Mouse (Mus musculus) forelimb bud, embryonic 11.5 days (tissue): Measurements from ENCODE around the gene Tenm4.

Experiments used
- DNase-seq: peaks from one replicate; pipeline ENCODE4 v3.0.0-alpha.2; 2012; ENCODE audit warnings: low read depth, low spot score

Gene Tenm4

DNA sequence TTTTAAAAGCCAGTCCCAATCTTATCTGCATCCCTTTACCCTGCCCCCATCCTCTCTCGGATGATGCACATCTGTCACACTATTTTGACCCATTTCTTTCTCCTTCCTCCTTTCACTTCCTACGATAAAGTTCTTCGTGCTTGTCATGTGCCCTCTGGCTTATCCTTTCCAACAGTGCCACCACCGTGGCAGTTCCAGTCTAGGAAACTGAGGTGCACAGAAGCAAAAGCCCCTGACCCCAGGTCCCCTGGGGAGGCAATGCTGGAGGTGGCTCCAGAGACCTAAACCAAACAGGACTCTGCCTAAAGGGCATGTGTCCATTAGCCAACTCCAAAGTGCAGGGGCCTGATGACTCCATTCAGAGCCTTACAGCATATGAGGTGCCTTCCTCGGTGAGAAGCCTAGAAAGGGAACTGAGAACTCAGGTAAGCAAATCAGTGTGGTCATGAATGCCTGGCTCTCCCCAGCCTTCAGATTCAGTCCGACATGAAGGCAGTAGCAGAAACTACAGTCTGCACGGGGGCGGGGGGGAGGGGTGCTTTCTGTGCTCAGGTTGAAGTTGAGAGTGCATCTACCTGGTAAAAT is 235.7 kb downstream of the Tenm4 start:
- DNase-seq: no peak

DNA sequence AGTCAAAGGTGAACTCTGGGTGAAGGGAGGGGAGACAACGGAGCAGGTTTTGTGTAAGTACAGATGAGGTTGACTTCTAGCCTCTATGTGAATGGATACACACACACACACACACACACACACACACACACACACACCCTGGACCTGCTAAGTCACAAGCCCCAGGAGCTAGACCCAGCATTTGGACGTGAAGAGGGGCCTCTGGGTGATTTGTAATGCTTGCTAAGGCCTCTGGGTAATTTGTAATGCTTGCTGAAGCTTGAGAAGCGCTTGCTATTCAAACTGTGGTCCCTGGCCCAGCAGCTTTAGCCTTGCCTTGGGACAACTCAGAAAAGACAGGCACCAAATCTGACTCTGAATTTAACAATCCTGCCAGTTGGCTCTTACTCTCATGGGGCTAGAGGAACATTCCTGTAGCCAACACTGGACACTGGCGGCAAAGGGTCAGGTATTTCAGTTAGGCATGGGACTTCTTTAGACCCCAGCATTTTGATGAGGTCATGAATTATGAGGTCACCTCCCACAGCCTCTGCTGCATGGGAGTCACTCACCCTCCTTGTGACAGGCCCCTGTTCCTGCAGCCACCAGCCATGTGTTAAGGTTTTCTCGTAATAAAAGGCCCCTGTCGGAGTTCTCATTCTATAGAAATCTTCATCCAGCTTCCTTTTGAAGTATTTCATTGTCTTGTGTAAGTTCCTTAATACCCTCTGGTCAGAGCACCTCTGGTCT is 237.3 kb downstream of the Tenm4 start:
- no peak for DNase-seq

DNA sequence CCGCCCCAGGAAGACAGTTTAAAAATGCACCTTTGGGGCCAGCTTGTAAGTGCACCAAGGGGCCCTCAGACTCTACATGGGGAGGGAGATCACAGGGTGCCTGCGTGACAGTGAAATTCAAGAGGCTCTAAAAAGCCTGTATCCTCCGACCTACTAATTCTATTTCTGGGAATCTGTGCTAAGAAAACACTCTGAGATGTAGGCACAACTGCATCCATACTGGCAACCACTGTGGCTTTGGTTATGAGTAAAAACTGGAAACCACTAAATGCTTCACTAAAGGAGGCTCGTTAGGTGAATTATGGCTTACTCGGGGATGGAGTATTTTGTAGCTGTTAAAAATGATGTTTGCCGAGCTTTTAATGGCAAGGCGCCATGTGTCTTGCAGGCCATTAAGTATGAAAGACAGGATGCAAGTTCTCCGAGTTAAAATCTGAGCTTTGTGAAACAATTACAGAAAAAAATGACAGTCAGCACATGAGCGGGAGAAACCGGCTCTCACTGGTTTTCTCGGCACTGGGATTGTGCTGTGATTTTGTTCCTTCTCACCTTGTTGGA is 238.4 kb downstream of the Tenm4 start:
- DNase-seq: no peak

DNA sequence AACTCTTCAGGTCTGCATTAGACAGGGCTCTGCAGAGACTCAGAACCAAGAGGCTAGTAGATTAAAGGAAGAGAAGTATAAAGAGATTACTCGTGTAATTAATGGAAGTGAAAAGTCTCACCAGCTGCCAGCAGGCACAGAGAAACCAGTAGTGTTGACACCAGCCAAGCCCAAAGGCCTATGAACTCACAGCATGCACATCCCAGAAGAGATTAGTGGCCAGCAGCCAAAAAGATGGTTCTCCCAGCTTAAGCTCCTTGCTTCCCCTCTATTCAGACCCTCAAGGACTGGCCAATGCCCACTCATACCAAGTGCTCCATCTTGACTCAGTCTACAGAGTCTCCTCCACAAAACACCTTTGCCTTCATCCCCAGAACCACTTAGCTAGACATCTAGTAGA is 242.8 kb downstream of the Tenm4 start:
- no peak for DNase-seq

DNA sequence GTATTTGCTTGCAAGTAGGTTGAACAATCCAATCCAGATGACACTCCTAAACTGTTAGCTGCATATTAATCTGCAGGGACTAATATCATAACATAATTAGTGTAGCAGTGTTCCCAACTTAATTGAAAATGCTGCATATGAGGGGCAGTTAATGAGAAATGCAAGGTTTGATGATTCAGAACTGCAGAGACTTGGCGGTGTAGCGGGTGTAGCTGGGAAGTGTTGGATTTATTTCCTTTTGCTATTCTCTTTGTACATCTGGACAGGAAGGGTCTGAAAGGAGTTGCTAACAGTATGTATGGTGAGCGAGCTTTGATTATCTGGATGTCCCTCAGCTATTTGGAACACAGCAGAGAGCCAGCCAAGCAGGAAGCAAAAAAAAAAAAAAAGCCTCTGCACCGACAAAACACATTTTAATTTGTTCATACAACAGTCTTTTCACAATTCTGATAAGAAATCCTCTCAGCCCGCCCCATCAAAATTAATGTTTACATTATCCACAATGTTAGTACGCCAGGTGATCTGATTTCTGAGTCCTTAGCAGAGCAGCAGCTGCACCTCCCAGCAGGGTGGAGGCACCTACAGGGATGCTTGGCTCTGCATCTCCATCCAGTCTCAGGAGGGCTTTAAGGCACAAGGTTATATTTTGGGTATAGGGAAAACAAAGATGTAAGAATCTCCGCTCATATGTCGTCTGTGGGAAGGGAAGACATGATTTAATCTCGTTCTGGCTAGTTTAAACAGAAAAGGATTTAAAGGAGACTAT is 243.4 kb downstream of the Tenm4 start:
- DNase-seq: no peak

DNA sequence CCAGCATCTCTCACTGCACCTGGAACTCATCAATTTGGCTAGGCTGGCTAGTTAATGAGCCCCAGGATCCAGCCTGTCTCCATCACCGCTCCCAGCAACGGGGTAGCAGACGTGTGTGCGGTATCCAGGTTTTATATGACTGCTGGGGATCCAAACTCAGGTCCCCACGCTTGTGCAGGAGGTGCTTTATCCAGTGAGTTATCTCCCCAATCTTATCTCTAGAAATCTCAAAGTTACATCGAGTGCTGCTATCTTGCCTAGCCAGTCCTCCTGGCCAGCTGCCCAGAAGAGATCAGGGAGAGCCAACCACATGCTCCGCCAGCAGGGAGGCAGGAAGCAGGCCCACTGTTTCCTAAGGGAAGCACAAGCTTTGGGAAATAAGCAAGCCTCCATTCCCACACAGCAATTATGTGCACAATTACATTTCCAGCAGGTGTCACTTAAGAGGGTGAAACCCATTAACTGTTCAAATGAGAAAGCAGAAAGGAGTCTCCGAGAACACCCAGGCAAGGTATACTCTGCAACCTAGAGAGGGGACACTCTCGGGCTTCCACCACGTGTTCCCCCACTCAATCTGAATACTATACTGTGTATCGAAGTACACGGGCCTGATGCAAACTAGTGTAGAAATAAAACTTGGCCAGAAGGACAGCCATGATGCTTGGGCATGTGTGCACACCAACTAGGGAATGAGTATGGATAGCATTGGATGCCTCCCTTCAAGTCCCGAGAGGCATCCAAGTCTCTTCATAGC is 246.4 kb downstream of the Tenm4 start:
- peak; percentile 49 for DNase-seq

DNA sequence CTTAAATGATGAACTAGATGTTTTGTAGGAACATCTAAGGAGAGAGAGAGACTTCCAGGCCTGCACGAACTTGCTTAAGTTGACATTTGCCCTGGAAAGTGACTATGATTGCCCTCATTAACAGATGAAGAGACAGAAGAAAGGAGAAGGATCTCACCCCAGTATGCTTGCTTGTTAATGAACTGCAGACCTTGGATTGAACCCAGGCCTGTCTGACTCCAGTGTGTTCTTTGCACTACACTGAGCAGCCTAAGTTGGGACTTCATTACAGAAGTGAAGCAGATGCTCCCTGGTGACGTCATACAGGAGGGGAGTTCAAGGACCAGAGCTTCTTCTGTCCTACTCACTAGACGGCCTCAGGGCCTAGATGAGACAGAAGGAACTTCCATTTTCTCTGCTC is 247.1 kb downstream of the Tenm4 start:
- no peak for DNase-seq

DNA sequence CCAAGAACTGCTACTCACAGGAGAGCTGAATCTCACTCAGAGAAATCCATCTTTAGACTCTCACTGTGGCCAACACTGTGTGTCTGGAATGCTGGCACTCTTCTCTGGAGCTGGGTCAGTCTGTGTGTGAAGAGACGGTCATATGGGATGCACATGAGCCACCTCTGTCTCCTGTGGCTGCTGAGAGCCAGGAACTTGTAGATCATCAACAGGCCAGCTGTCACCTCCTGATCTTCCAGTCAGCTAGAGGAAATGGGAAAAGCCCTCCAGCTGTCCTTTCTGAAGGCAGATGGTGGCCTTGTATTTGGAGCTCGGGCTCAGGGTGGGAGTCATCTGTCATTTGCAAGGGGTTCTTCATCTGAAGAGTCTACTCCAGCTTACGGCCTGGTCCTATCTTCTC is 249.0 kb downstream of the Tenm4 start:
- no peak for DNase-seq

DNA sequence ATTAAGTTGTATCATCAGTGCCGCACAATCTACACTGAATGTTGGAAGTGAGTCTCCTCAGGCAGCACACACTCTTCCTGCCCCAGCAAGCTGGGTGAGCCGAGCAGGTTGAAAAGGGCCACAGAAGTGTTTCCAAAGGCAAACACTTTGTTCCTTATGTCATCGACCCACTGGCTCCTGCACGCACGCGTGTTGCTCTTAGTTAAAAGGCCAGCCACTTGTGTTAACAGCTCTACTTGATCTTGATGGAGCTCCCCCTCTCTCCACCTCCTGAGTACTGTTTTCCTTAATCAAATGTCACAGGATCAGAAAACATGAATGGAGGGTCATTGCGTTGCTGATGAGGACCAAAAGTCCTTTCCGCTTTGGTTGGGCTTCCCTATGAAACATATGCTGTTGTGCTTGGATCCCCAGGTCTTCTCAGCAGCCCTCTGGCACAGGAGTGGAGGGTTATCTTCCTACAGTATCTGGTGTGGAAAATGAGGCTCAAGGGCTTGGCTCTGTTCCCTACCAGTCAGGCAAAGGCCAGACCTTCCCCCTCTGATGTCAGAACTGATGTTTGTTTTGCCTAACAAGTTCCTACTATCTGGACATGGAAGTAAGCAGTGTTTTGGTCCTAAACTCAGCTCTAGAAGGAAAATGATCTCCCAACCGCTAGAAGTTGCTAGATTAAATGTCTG is 250.0 kb downstream of the Tenm4 start:
- DNase-seq: no peak

DNA sequence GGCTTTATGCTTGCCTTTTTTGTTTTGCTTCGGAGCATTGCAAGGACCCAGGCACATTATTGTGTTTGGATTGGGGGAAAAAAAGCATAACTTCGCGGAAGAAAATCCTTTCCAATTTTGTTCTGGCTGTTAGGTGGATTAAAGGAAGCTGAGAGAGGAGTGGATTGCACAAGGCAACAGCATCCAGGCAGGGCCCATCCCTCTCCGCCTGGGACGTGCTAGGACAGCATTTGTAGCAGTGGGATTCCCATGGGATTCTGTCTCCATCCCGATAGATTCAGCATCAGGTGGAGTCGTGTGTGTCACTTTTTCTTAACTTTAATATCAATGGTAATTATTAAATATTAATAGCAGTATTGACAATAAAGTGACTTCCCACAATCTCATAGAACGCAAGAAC is 255.9 kb downstream of the Tenm4 start:
- DNase-seq: no peak

DNA sequence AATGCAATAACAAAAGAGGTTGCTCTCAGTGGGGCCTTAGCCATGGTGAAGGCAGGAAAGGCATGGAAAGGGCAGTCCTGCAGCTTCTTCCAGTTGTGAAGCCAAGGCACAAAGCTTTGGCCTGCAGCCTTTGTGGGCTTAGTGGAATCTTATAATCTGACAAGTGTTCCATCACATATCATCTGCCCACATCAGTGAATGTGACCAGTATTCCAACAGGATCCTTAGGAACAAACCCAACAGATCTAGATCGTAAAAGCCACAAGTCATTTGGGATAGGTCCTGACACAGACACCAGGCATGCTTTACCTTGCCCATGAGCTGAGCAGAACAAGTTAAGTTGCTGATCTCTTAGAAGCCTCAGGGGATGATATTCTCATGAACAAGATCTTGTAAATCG is 262.3 kb downstream of the Tenm4 start:
- no peak for DNase-seq

DNA sequence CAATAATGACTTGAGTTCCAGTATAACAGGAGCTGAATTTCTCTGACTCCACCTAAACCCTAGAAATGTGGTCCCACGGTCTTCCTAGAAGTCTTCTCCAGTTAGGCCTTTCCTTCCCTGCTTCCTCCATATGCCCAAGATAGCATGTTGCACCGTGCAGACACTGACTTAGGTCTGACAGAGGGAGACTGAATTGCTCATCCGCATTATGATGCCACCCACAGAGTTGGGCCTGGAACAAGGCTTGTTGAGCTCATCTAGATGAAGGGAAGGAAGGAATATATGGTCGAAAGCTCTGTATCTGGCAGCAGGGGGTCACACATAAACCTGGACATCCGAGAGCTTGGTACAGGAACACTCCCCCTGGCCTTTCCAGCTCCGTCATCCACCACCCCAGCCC is 267.3 kb downstream of the Tenm4 start:
- no peak for DNase-seq

DNA sequence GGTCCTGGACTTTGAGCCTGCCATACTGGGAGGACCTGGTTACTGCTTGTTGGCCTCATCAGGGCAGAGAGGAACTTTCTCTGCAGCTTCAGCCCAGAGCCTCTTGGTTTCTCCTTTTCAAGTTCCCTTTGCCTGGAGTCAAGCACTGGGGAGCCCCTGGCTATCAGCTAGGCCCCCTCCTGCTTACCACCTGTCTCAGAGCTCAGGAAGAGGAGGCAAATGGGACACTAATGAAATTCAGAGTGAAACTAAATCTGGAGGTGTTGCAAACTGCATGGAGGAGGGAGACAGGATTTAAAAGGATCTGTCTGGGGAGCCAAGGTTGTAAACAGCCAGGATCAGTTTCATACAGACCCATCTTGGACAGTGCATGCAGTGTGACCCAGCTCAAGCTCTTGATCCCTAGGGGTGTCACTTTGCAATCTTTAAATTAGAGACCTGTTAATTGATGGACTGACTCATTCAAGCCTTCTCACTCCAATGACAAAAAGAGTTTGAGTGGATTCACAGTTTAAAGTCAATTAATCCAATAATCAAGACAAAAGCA is 269.2 kb downstream of the Tenm4 start:
- no peak for DNase-seq

DNA sequence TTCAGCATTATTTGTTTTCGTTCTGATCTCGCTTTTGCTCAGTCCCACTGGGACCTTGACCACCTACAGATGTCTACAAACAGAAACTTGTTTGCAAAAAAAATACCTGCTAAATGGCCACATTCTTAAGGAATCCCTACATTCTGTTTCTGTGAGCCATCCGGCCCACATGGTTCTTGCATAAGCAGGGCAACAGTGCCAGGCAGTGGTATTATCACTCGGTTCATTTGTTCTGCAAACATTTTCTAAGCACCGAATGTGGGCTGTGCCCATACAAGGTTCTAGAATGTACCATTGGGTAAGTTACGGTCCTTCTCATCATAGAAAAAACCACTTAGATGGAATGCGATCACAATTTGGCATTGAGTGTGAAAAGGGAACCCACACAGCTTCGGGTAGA is 274.7 kb downstream of the Tenm4 start:
- no peak for DNase-seq

DNA sequence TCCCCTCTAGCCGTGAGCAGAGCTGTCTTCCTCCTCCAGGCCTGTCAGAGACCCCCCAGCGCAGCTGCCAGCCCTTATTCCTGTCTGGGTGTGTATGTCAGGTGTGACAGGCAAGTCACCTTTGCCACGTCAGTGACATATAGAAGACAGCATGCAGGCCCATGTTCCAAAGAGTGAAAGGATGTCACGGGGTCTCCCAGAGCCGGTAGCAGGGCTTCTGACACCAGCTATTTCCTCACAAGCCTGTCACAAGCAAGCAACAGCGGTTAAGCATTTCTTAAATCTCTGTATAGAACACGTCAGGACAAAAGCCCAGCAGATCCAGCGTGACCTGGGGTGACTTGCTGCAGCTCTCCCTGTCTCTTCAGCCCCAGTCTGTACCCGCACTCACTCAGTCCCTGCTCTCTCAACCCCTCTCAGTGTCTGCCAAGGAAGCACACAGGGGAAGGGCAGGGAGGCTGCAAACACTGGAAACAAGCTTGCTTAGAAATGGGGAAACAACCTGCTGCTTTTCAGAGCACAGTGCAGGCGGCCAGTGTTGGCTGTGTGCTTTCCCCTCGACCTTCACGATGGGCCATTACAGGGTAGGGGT is 276.9 kb downstream of the Tenm4 start:
- DNase-seq: no peak

DNA sequence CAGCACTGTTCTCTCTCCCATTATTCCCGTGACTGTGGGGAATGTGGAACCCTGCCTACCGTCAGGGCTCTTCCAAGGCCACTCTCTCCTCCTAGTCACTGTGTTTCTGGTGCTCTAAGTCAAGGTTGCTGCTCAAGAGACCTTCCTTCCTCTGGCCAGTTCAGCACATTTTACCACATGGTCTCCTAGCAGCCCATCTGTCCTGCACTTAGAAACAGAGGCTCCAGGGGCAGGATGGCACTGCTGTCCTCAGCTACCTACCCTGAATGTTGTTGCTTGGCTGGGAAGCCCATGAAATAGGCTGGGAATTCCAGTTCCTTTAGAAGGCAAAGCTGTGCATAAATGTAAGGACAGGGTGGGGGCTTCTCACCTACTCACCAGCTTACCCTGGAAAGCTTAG is 284.9 kb downstream of the Tenm4 start:
- no peak for DNase-seq

DNA sequence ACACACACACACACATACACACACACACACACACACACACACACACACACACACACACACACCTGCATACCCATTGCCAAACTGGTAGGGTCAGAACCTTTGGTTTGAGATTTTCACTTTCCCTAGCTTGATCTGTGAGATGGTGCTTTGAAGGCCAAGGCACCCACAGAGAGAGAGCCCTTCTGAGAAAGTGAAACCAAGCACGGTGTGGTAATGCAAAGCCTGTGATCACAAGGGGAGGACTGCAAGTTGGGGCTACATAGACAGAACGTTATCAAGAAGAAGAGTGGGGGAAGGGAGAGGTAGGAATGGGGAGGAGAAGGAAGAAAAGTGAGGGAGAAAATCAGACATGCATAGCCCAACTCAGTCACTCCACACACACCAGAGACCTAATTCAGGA is 285.6 kb downstream of the Tenm4 start:
- DNase-seq: no peak

DNA sequence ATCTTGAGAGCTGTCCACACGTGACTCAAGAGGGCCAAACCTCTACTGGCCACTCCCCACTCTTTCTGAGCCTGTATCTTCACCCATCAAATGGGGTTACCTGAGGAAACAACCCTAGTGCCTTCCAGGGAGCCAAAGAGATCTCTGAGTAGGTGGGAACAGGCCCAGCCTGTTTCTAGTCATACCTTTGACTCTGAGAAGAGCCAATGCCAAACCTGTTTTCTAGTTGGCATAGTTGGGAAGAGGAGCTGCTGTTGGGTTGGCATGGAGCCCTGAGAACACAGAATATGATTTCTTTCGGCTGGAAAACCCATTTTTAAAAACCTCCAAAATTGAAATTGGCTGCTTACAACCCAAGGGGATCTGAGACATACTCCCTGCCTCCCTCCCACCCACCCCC is 286.8 kb downstream of the Tenm4 start:
- no peak for DNase-seq

DNA sequence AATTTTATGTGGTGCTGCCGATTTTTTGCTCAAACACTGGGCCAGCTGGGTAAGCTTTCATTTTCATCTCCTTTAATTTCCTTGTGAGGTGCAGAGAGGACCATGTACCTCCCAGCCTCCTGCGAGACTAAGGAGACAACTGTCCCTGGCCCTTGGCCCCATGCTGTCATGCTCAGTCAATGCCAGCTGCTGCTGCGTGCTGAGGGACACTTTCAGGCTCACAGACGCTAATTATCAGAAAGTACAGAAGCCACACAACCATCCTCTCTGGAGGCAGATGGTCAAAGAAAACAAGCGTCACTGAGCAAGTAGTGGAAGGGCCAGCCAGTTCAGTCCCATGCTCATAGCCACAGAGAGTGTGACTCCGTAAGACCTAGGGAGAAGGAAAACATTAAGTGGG is 287.9 kb downstream of the Tenm4 start:
- no peak for DNase-seq

DNA sequence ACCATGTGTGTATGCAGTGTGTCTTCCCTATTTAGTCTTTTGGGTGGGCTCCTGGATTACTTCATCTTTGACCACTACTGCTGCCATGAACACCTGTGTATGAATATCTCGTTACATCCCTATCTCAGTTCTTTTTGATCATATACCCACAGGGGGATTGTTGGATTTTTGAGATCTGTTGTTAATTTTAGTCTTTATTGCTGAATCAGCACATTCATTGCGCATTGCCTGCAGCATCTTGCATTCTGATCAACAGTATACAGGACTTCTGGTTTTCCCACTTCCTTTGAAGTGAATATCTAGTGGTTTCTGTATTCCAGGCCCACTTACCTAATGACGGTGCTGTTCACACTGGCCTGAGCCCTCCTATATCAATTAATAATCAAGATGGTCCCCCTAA is 295.7 kb downstream of the Tenm4 start:
- no peak for DNase-seq

DNA sequence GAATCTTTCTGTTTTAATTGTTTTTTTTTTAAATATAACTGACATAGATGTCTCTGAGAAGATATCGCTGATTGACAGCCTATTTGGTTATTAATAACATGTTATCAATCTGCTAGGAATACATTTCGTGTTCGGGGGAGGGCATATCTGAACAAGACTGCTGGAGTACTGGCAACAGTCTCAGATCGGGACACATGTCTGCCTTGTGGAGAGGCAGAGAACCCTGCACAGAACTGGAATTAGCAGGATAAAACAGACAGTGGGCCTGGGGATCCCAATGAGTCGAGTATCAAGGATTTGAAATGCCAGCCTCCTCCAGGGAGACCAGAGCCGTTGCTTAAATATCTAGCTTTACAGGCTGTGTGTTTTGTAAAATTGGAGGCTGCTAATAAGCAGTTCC is 299.8 kb downstream of the Tenm4 start:
- DNase-seq: no peak
